Mouse (Mus musculus) liver, adult 2 months (tissue): Measurements from ENCODE around the gene Cul7. TPM values are rescaled to one million over a fixed set of nuclear protein-coding genes. Genes with fewer than 3 reads are reported as not detected.

Source experiments
- DNase-seq: peaks from one replicate; pipeline ENCODE4 v3.0.0-alpha.2; 2011; ENCODE audit warnings: low read depth, low spot score; ENCODE audit errors: extremely low read depth
- H3K27ac ChIP-seq: fragments of 200-500 bp; replicated peaks from 2 replicates; pipeline ENCODE4 v1.5.1; 2012; ENCODE audit warnings: low read depth, mild to moderate bottlenecking, control low read depth, inconsistent platforms, low read length; ENCODE audit not compliant: insufficient read depth
- H3K27me3 ChIP-seq: fragments of 200-500 bp; 2 replicates; pipeline ENCODE4 v1.6.1; 2012; ENCODE audit warnings: mild to moderate bottlenecking, moderate library complexity, low read length, inconsistent platforms; ENCODE audit not compliant: control insufficient read depth, insufficient read depth
- H3K36me3 ChIP-seq: fragments of 200-500 bp; 2 replicates; pipeline ENCODE4 v1.6.1; 2012; ENCODE audit warnings: low read length, inconsistent platforms; ENCODE audit not compliant: control insufficient read depth, insufficient read depth
- H3K4me1 ChIP-seq: fragments of 200-500 bp; 2 replicates; pipeline ENCODE4 v1.6.1; 2011; ENCODE audit warnings: low read length; ENCODE audit not compliant: control insufficient read depth, insufficient read depth
- H3K4me3 ChIP-seq: fragments of 200-500 bp; 2 replicates; pipeline ENCODE4 v1.5.1; 2011; ENCODE audit warnings: low read depth, mild to moderate bottlenecking, control low read depth, low read length, moderate library complexity; ENCODE audit not compliant: insufficient read depth
- H3K79me2 ChIP-seq: fragments of 200-500 bp; 2 replicates; pipeline ENCODE4 v1.6.1; 2012; ENCODE audit warnings: inconsistent platforms, mild to moderate bottlenecking, low read length, moderate library complexity; ENCODE audit not compliant: control insufficient read depth, insufficient read depth
- H3K9ac ChIP-seq: fragments of 200-500 bp; 2 replicates; pipeline ENCODE4 v1.6.1; 2012; ENCODE audit warnings: low read depth, mild to moderate bottlenecking, control low read depth, inconsistent platforms, low read length
- CTCF ChIP-seq: fragments of 200-500 bp; IDR thresholded peaks from 2 replicates; pipeline ENCODE4 v1.5.1; 2011; ENCODE audit warnings: low read depth, low read length, control low read depth
- POLR2A ChIP-seq: fragments of 200-500 bp; IDR thresholded peaks from 2 replicates; pipeline ENCODE4 v1.6.1; 2011; ENCODE audit warnings: low read length, control low read depth; ENCODE audit not compliant: insufficient read depth; ENCODE audit errors: extremely low read depth
- WGBS: fragments of 180-500 bp; shearing (Covaris S2); methylation state at CpG from one replicate; pipeline ENCODE4 v1.1.7; 2018; 5-methylcytosine and 5-hydroxymethylcytosine counted together
- polyA plus RNA-seq: library from polyadenylated mRNA; depleted of rRNA; stranded (reverse); fragments of >200 nt; gene quantifications from 2 replicates; pipeline ENCODE4 v1.2.3, GENCODE M21; 2012; rRNA removed
- total RNA-seq: library from RNA; depleted of rRNA; stranded (reverse); fragments of >200 nt; gene quantifications from 2 replicates; pipeline ENCODE4 v1.2.3, GENCODE M21; 2014; rRNA removed

Cul7 gene
- total RNA-seq: 5.0 and 5.4 TPM in 2 replicates
- 5.6 and 7.1 TPM in 2 replicates for polyA plus RNA-seq

- TF ChIP-seq CTCF: no peak
- 0 out of 2 replicates have a peak, but pooled peaks have one; percentile 17 for TF ChIP-seq POLR2A
- Histone ChIP-seq H3K4me3 (peak within 1 kb of the TSS; percentile 63), H3K9ac (peak within 1 kb of the TSS; percentile 52), H3K27ac (peak within 1 kb of the TSS; percentile 52), H3K79me2 (no peaks in the 10 kb centered on the region), H3K36me3 (peaks cover 2% of the 10 kb centered on the region; the same call in 1 of the 2 replicates), H3K4me1 (peaks cover 3% of the 10 kb centered on the region; the same call in 1 of the 2 replicates), H3K27me3 (no peaks in the 10 kb centered on the region)
- WGBS: 1% methylated on average over 56 of the region's 58 CpGs
- DNase-seq: peak; percentile 70
Observed at GRCm38 (mm10) chr17:46650232-46651031, at the start of gene Cul7. Gene Cul7, plus strand, starts transcription at chr17:46650337.

- Histone ChIP-seq H3K4me1 (no peaks in the 10 kb centered on the region), H3K36me3 (no peaks in the 10 kb centered on the region), H3K4me3 (no peak overlapping the region), H3K27me3 (no peaks in the 10 kb centered on the region), H3K9ac (no peak overlapping the region), H3K79me2 (no peaks in the 10 kb centered on the region), H3K27ac (no peak overlapping the region)
- TF ChIP-seq CTCF: no peak
- TF ChIP-seq POLR2A: no peak
- DNase-seq: peak; percentile 6
- 93% methylated on average over 2 of the region's 2 CpGs for WGBS
Observed at GRCm38 (mm10) chr17:46600569-46600968, 49.6 kb upstream of the Cul7 start.

GRCm38 (mm10) chr17:46602212-46602611 is 47.9 kb upstream of the Cul7 start:
- Histone ChIP-seq H3K36me3 (no peaks in the 10 kb centered on the region), H3K4me1 (no peaks in the 10 kb centered on the region), H3K9ac (no peak overlapping the region), H3K27me3 (no peaks in the 10 kb centered on the region), H3K4me3 (no peak overlapping the region), H3K79me2 (no peaks in the 10 kb centered on the region), H3K27ac (no peak overlapping the region)
- 66% methylated on average over 9 of the region's 9 CpGs for WGBS
- TF ChIP-seq POLR2A (no peak), CTCF (no peak)
- no peak for DNase-seq

GRCm38 (mm10) chr17:46603229-46603628 is 46.9 kb upstream of the Cul7 start:
- no peak overlapping the region for H3K4me3 ChIP-seq
- H3K79me2 ChIP-seq: no peaks in the 10 kb centered on the region
- H3K36me3 ChIP-seq: no peaks in the 10 kb centered on the region
- no peaks in the 10 kb centered on the region for H3K27me3 ChIP-seq
- H3K4me1 ChIP-seq: no peaks in the 10 kb centered on the region
- TF ChIP-seq POLR2A: no peak
- TF ChIP-seq CTCF: no peak
- H3K9ac ChIP-seq: no peak overlapping the region
- no peak overlapping the region for H3K27ac ChIP-seq
- no peak for DNase-seq
- WGBS: 93% methylated on average over 4 of the region's 4 CpGs

GRCm38 (mm10) chr17:46605126-46605525 is 45.0 kb upstream of the Cul7 start:
- H3K27me3 ChIP-seq: no peaks in the 10 kb centered on the region
- WGBS: 90% methylated on average over 5 of the region's 5 CpGs
- H3K36me3 ChIP-seq: no peaks in the 10 kb centered on the region
- no peaks in the 10 kb centered on the region for H3K4me1 ChIP-seq
- H3K9ac ChIP-seq: no peak overlapping the region
- no peak for DNase-seq
- no peak overlapping the region for H3K4me3 ChIP-seq
- no peaks in the 10 kb centered on the region for H3K79me2 ChIP-seq
- H3K27ac ChIP-seq: no peak overlapping the region
- TF ChIP-seq POLR2A (no peak), CTCF (no peak)

GRCm38 (mm10) chr17:46605987-46606386 is 44.1 kb upstream of the Cul7 start:
- H3K4me3 ChIP-seq: no peak overlapping the region
- H3K9ac ChIP-seq: no peak overlapping the region
- no peak for TF ChIP-seq POLR2A
- no peak for TF ChIP-seq CTCF
- DNase-seq: no peak
- H3K36me3 ChIP-seq: no peaks in the 10 kb centered on the region
- no peak overlapping the region for H3K27ac ChIP-seq
- no peaks in the 10 kb centered on the region for H3K27me3 ChIP-seq
- no peaks in the 10 kb centered on the region for H3K79me2 ChIP-seq
- no peaks in the 10 kb centered on the region for H3K4me1 ChIP-seq
- WGBS: 89% methylated on average over 12 of the region's 12 CpGs
